Mouse (Mus musculus) midbrain, embryonic 13.5 days (tissue): ENCODE results near the gene C5ar1. TPM values are rescaled to one million over a fixed set of nuclear protein-coding genes. Genes with fewer than 3 reads are reported as not detected.
"Not testable (repeated sequence)": the region's sequence is repeated elsewhere in the genome, so short reads cannot be mapped to it uniquely, and the experiment has no call there.

Source experiments
- ATAC-seq: fragments of 200-750 bp; cut with Nextera tagmentation; 2 replicates; pipeline ENCODE4 v1.8.0; 2017; ENCODE audit warnings: mild to moderate bottlenecking, moderate TSS enrichment, moderate library complexity
- H3K27ac ChIP-seq: fragments of 300-500 bp; sonication (generic); 2 replicates; pipeline ENCODE4 v1.5.1; 2015; ENCODE audit warnings: inconsistent platforms, mild to moderate bottlenecking, moderate library complexity
- H3K27me3 ChIP-seq: fragments of 300-500 bp; sonication (generic); 2 replicates; pipeline ENCODE4 v1.6.1; 2015; ENCODE audit warnings: mild to moderate bottlenecking, inconsistent platforms
- H3K36me3 ChIP-seq: fragments of 300-500 bp; sonication (generic); 2 replicates; pipeline ENCODE4 v1.6.1; 2015; ENCODE audit warnings: mild to moderate bottlenecking, inconsistent platforms
- H3K4me1 ChIP-seq: fragments of 300-500 bp; sonication (generic); replicated peaks from 2 replicates; pipeline ENCODE4 v1.6.1; 2015; ENCODE audit warnings: inconsistent platforms
- H3K4me2 ChIP-seq: fragments of 300-500 bp; sonication (generic); replicated peaks from 2 replicates; pipeline ENCODE4 v1.6.1; 2015; ENCODE audit warnings: moderate library complexity, mild to moderate bottlenecking, inconsistent platforms
- H3K4me3 ChIP-seq: fragments of 300-500 bp; sonication (generic); replicated peaks from 2 replicates; pipeline ENCODE4 v1.5.1; 2015; ENCODE audit warnings: mild to moderate bottlenecking, inconsistent platforms
- H3K9ac ChIP-seq: fragments of 300-500 bp; sonication (generic); replicated peaks from 2 replicates; pipeline ENCODE4 v1.6.1; 2015; ENCODE audit warnings: mild to moderate bottlenecking, inconsistent platforms
- H3K9me3 ChIP-seq: fragments of 300-500 bp; sonication (generic); 2 replicates; pipeline ENCODE4 v1.6.1; 2016; ENCODE audit warnings: mild to moderate bottlenecking, inconsistent platforms
- WGBS: fragments of 180-500 bp; shearing (Covaris S2); methylation state at CpG from one replicate; pipeline ENCODE4 v1.1.7; 2015; 5-methylcytosine and 5-hydroxymethylcytosine counted together
- polyA plus RNA-seq: library from polyadenylated mRNA; unstranded; fragments of >200 nt; fragmentation: Nextera tagmentation; extraction: Ambion mirVana; gene quantifications from 2 replicates; pipeline ENCODE4 v1.2.1, GENCODE M21; 2015

The C5ar1 gene
- polyA plus RNA-seq, result 1.0 and 1.5 TPM in 2 replicates

DNA sequence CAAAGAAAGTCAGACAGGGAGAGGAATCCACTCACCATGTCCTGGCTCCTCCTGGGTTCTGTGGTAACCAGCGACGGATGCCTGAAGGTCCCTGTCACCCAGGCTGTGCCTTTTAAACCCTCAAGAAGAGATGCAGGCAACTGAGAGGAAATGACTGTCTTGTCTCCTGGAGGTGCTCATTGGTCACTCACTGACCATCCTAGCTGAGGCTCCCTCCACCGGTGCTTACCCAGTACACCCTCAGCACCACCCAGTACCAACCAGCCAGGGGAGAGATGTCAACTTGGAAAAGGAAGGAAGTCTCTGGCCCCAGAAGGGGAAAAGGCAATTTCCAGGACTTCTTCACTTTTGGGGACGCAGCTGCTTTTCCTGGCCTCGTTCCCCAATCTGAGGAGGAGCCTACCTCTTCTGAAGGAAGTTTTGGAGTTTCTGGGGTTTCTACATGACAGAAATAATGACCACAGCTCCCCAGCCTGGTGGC, at the start of gene C5ar1:
C5ar1 (minus strand) TSS at position 431 of the 481 bp plus-strand sequence.
- Histone ChIP-seq H3K4me3 (no peak within 1 kb of the TSS), H3K9me3 (no peaks in the 10 kb centered on the region; the same call in 1 of the 2 replicates), H3K4me2 (no peak within 1 kb of the TSS), H3K9ac (no peak within 1 kb of the TSS), H3K27ac (no peak within 1 kb of the TSS), H3K27me3 (no peaks in the 10 kb centered on the region), H3K36me3 (no peaks in the 10 kb centered on the region), H3K4me1 (no peaks in the 10 kb centered on the region)
- ATAC-seq, result no peak
- WGBS, result 85% methylated on average over 5 of the region's 5 CpGs

DNA sequence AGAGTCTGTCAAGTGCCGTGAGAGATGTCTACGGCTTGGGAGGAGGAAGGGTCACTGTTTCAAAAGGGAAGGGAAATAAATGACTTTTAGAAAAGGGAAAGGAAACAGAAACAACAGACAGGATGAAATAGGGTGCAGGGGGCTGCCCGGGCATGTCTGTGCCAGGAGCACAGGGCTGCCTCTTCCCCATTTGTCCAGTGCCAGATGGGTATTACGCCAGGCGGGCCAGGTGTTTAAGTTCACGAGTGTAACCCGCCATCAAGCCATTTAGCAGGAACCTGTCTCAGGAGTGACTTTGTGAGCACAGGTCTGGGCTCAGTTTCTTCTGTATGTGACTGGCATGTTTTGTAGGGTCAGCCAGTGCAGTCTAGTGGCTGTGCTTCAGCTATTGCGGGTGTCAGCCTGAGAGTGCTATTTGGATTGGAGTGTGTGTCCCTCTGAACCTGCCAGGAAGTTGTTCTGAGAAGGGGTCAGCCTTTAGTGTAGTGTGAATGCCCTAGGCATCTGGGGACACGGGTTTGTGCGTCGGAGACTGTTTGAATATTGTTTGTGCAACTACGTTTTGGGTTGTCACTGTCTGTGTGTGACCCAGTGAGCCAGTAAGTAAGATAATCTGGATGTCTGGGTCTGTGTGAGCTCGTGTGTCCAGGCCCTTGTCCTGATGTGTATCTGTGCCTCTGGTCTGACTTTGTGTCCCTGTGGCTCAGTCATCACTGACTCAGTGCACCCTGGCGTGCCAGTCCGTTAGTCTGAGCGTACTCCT, 49.4 kb upstream of the C5ar1 start:
- H3K4me1 ChIP-seq, result peaks cover 49% of the 10 kb centered on the region
- H3K36me3 ChIP-seq, result no peaks in the 10 kb centered on the region
- H3K27ac ChIP-seq, result peak overlapping the region; percentile 57; the same call in 1 of the 2 replicates
- H3K9me3 ChIP-seq, result no peaks in the 10 kb centered on the region
- peak overlapping the region; percentile 94 for H3K9ac ChIP-seq
- H3K4me3 ChIP-seq, result peak overlapping the region; percentile 72
- peaks cover 6% of the 10 kb centered on the region; the same call in 1 of the 2 replicates for H3K27me3 ChIP-seq
- ATAC-seq, result no peak
- peak overlapping the region; percentile 97 for H3K4me2 ChIP-seq
- WGBS, result 48% methylated on average over 16 of the region's 16 CpGs

DNA sequence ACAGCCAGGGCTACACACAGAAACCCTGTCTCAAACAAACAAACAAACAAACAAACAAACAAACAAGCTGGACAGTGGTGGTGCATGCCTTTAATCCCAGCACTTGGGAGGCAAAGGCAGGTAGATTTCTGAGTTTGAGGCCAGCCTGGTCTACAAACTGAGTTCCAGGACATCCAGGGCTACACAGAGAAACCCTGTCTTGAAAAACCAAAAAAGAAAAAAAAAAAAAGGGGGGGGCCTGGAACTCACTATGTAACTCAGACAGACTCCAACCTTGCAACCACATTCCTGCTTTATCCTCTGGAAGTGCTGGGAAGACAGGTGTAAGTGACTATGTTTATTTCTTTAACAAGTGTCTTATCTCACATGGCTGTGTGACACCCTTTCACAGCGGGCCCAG, 48.8 kb upstream of the C5ar1 start, which contains the start of gene Bbc3:
Bbc3 (plus strand) TSS at position 301 of the 400 bp plus-strand sequence.
- ATAC-seq, H3K36me3 ChIP-seq, H3K27me3 ChIP-seq, H3K9me3 ChIP-seq: not testable (repeated sequence)
- peak within 1 kb of the TSS; percentile 57; the same call in 1 of the 2 replicates for H3K27ac ChIP-seq
- peaks cover 43% of the 10 kb centered on the region for H3K4me1 ChIP-seq
- 77% methylated on average over 1 of the region's 1 CpGs for WGBS
- peak within 1 kb of the TSS; percentile 72 for H3K4me3 ChIP-seq
- H3K4me2 ChIP-seq, result peak within 1 kb of the TSS; percentile 97
- H3K9ac ChIP-seq, result peak within 1 kb of the TSS; percentile 94

DNA sequence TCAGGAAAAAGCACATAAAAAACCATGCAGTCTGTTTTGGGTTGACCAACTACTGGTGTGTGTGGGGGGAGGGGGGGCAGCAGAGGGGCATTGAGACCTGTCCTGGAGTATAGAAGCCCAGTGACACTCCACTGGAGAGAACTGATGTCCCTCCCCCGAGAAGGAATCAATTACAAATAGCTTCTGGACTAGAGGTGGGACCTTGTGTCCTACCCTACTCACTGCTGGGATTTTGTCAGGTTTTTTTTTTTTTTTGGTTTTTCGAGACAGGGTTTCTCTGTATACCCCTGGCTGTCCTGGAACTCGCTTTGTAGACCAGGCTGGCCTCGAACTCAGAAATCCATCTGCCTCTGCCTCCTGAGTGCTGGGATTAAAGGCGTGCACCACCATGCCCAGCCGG, 47.8 kb upstream of the C5ar1 start:
- WGBS, result 79% methylated on average over 6 of the region's 6 CpGs

DNA sequence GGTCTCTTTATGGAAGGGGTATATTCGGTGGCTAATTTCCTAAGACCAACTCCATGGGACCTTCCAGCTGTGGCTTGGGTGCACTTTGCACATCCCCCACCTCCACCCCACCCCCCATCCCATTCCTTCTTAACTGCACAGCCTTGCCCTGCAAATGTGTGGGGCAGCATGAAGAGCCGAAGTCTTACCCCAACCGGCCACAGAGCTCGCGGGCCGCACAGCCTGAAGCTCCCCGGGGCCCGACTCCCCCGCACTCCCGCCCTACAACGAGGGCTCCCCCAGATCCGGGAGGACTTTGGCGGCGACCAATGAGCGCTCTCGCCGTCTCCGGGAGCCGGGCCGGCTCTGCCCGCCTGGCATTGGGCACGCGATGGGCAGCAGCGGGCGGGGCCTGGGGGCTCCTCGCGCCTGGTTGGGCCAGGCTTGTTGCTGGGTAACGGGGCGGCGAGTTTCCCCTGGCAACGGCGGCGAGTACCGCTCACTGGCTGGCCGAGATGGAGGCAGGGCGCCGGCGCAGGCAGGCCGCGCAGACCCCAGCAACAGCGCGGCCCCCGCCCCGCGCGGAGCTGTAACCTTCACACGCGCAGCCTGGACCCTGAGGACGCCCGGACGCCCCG, 40.2 kb upstream of the C5ar1 start:
- Histone ChIP-seq H3K4me2 (peak overlapping the region; percentile 85), H3K36me3 (no peaks in the 10 kb centered on the region), H3K9me3 (no peaks in the 10 kb centered on the region), H3K27me3 (no peaks in the 10 kb centered on the region; the same call in 1 of the 2 replicates), H3K9ac (peak overlapping the region; percentile 66), H3K4me3 (peak overlapping the region; percentile 50), H3K27ac (peak overlapping the region; percentile 79), H3K4me1 (peaks cover 38% of the 10 kb centered on the region)
- WGBS, result under 1% methylated on average over 52 of the region's 52 CpGs
- ATAC-seq, result peak; percentile 94

More for the DNA sequence above, 47.8 kb upstream of the C5ar1 start:
- ATAC-seq, H3K4me3 ChIP-seq, H3K9ac ChIP-seq, H3K9me3 ChIP-seq, H3K36me3 ChIP-seq, H3K27ac ChIP-seq, H3K27me3 ChIP-seq, H3K4me2 ChIP-seq: not testable (repeated sequence)
- peaks cover 33% of the 10 kb centered on the region for H3K4me1 ChIP-seq

DNA sequence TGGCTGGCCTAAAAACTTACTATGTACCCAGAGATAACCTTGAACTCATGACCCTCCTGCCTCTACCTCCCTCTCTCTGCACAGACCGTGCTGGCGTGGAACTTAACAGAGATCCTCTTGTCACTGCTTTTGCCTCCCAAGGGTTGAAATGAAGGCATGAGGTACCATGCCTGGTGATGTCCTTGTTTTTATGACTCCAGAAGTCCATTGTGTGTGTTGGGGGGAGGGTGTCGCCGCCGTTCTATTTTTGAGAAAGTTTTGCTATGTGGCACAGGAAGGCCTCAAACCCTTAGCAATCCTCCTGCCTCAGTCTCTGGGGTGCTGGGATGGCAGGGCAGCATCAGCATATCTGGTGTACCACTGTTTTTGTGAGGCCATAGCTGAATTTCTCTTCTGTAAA, 39.6 kb upstream of the C5ar1 start:
- Histone ChIP-seq H3K4me3 (peak overlapping the region; percentile 50), H3K27me3 (no peaks in the 10 kb centered on the region; the same call in 1 of the 2 replicates), H3K9ac (peak overlapping the region; percentile 66), H3K9me3 (no peaks in the 10 kb centered on the region), H3K27ac (peak overlapping the region; percentile 79), H3K4me2 (peak overlapping the region; percentile 85), H3K36me3 (no peaks in the 10 kb centered on the region), H3K4me1 (peaks cover 38% of the 10 kb centered on the region)
- no peak for ATAC-seq
- 83% methylated on average over 5 of the region's 5 CpGs for WGBS

DNA sequence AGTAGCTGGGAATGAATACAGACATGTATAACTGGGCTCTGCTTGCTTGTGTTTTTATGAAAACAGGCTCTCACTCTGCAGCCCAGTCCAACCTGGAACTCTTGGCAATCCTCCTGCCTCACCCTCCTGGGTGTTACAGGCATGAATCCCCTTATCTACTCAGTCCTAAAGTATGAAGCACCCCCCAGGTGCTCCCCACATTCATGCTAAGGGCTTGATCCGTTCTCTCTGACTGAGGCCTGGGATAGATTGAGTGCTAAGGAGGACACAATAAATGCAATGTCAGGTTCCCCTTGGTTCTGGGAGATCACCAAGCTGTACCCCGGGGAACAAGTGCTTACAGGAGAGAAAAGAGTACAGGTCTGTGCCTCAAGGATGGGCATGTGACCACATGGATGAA, 38.3 kb upstream of the C5ar1 start:
- ATAC-seq, result no peak
- Histone ChIP-seq H3K9me3 (no peaks in the 10 kb centered on the region), H3K4me2 (peak overlapping the region; percentile 92; the same call in 1 of the 2 replicates), H3K9ac (no peak overlapping the region), H3K4me3 (no peak overlapping the region), H3K36me3 (no peaks in the 10 kb centered on the region), H3K27me3 (no peaks in the 10 kb centered on the region; the same call in 1 of the 2 replicates), H3K4me1 (peaks cover 38% of the 10 kb centered on the region), H3K27ac (no peak overlapping the region)
- WGBS, result 71% methylated on average over 2 of the region's 2 CpGs

DNA sequence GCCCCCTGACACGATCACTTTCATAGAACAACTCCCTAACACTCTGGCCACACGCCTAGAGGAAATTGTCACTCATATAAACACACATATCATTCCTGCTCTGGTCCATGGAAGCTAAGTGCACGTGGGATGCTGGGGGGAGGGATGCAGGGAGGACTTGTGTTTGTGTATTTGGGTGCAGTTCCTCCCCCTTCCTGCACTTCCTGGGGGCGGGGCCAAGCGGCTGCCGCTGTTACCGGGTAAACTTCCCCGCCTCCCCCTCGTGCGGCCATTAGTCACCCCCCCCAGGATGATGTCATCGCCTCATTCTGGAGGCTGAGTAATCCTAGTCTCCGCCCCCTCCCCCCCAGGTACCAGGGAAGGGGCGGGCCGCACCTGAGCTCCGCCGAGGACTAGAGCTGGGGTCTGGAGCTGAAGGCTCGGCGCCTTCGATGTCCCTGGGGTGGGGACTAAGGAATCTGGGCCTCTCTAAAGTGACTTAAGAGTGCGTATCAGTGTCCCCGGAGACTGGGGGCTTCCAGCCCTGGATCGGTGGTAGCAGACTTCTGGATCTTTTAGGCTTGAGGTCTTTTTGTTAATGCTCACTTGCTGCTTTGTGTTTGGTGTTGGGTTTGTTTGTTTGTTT, 37.5 kb upstream of the C5ar1 start:
- H3K9ac ChIP-seq, result peak overlapping the region; percentile 39
- H3K4me3 ChIP-seq, result peak overlapping the region; percentile 32
- no peak for ATAC-seq
- peaks cover 38% of the 10 kb centered on the region for H3K4me1 ChIP-seq
- no peaks in the 10 kb centered on the region for H3K36me3 ChIP-seq
- H3K9me3 ChIP-seq, result no peaks in the 10 kb centered on the region
- WGBS, result under 1% methylated on average over 21 of the region's 22 CpGs
- peak overlapping the region; percentile 92 for H3K4me2 ChIP-seq
- H3K27ac ChIP-seq, result no peak overlapping the region; the same call in 1 of the 2 replicates
- no peaks in the 10 kb centered on the region; the same call in 1 of the 2 replicates for H3K27me3 ChIP-seq

DNA sequence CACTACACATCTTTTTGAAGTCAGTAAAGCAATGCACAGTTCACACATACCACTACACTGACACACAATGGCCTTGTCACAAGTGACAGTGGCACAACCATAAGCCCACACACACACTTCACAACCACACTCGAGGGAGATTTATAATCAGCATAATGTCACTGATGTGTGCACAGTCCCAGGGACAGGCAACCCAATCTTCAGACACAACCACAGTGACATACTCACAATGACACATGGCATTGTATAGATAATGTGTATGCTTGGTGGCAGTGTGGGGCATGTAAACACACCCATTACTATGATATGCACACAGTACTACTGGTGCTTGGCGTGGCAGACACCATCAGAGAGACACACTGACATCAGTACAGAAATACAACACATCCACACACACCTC, 36.8 kb upstream of the C5ar1 start:
- no peak overlapping the region; the same call in 1 of the 2 replicates for H3K4me3 ChIP-seq
- H3K27ac ChIP-seq, result no peak overlapping the region; the same call in 1 of the 2 replicates
- H3K27me3 ChIP-seq, result no peaks in the 10 kb centered on the region; the same call in 1 of the 2 replicates
- H3K4me1 ChIP-seq, result peaks cover 38% of the 10 kb centered on the region
- ATAC-seq, result no peak
- H3K9ac ChIP-seq, result 0 out of 2 replicates have a peak overlapping the region, but pooled peaks have one; percentile 39
- H3K4me2 ChIP-seq, result peak overlapping the region; percentile 92
- H3K9me3 ChIP-seq, result no peaks in the 10 kb centered on the region
- no peaks in the 10 kb centered on the region for H3K36me3 ChIP-seq
- 50% methylated on average over 2 of the region's 2 CpGs for WGBS

DNA sequence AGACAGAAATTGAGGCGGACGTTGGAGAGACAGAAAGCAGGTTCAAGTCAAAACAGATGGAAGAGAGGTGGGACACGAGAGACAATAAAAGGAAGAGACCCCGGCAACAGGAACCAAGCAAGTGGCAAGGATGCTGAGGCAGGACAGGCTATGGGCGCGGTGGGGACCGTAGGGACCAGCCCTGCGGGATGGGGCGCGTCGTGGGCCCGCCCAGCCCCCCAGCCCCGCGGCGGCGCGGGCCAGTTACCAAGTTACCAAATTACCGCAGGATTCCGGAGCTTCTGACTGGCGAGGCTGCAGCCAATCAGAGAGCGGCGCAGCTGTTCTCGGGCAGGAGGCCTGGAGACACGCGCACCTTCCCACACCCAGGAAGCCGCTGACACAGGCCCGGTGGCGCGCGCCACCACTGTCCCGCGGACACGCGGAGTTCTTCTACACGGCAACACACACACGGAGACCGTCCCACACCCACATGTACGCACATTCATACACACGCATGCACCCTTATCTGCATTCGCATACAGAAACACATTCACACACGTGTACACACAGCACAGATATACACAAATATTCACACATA, 36.1 kb upstream of the C5ar1 start:
- Histone ChIP-seq H3K9me3 (no peaks in the 10 kb centered on the region), H3K4me1 (peaks cover 38% of the 10 kb centered on the region), H3K27ac (peak overlapping the region; percentile 74), H3K4me2 (peak overlapping the region; percentile 92), H3K4me3 (peak overlapping the region; percentile 49), H3K36me3 (no peaks in the 10 kb centered on the region), H3K9ac (peak overlapping the region; percentile 59), H3K27me3 (no peaks in the 10 kb centered on the region; the same call in 1 of the 2 replicates)
- ATAC-seq, result peak; percentile 32
- 2% methylated on average over 41 of the region's 41 CpGs for WGBS

DNA sequence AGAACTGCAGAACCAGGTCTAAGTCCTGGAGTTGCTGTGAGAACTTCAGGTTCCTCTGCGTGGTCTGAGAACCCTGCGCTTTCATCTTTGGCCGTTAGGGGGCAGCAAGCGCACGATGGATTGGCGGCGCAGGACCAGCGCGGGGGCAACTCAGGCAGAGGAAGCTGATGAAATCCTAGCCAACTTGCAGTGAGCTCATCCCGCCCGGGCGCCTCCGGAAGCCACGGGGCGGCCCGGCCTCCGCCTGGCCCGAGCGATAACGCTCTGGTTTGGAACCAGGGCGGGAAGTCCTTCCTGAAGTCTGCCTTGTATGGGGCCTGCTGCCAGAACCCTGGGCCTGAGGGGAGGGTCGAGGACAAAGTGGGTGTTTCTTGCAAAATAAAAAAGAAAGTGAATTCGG, 35.5 kb upstream of the C5ar1 start:
- peak overlapping the region; percentile 59 for H3K9ac ChIP-seq

More for the DNA sequence above, 35.5 kb upstream of the C5ar1 start:
- peak; percentile 73 for ATAC-seq
- Histone ChIP-seq H3K4me1 (peaks cover 33% of the 10 kb centered on the region), H3K9me3 (no peaks in the 10 kb centered on the region), H3K27me3 (no peaks in the 10 kb centered on the region; the same call in 1 of the 2 replicates), H3K4me2 (peak overlapping the region; percentile 92), H3K4me3 (peak overlapping the region; percentile 49), H3K36me3 (no peaks in the 10 kb centered on the region), H3K27ac (peak overlapping the region; percentile 74)
- under 1% methylated on average over 23 of the region's 23 CpGs for WGBS
